Mouse (Mus musculus): ENCODE results near the gene Nfkbia. TPM values are rescaled to one million over a fixed set of nuclear protein-coding genes. Genes with fewer than 3 reads are reported as not detected.

The Nfkbia gene
- polyA plus RNA-seq, 1 experiment from 2014 or later, result 52.9 TPM

- H3K27me3 ChIP-seq, result no peaks in the 10 kb centered on the region
- no peak for ATAC-seq
- H3K9me3 ChIP-seq, result no peaks in the 10 kb centered on the region
- no peak overlapping the region for H3K9ac ChIP-seq (replicated peaks)
- WGBS, result 89% methylated on average over 13 of the region's 13 CpGs
- no peak overlapping the region for H3K4me2 ChIP-seq (replicated peaks)
- H3K4me3 ChIP-seq (replicated peaks), result no peak overlapping the region
- peaks cover 48% of the 10 kb centered on the region for H3K36me3 ChIP-seq
- H3K4me1 ChIP-seq (replicated peaks), result peaks cover 27% of the 10 kb centered on the region
- no peak overlapping the region for H3K27ac ChIP-seq
Measured at GRCm38 (mm10) chr12:55488661-55489447, 3.6 kb downstream of the Nfkbia start.

- 97% methylated on average over 7 of the region's 7 CpGs for WGBS
- peaks cover 48% of the 10 kb centered on the region for H3K36me3 ChIP-seq
- H3K4me2 ChIP-seq (replicated peaks), result no peak overlapping the region
- H3K4me3 ChIP-seq (replicated peaks), result no peak overlapping the region
- no peak for ATAC-seq
- H3K27ac ChIP-seq, result no peak overlapping the region
- peaks cover 21% of the 10 kb centered on the region for H3K4me1 ChIP-seq (replicated peaks)
- no peak overlapping the region for H3K9ac ChIP-seq (replicated peaks)
- H3K9me3 ChIP-seq, result no peaks in the 10 kb centered on the region
- H3K27me3 ChIP-seq, result no peaks in the 10 kb centered on the region
Measured at GRCm38 (mm10) chr12:55487843-55488660, 4.4 kb downstream of the Nfkbia start.

- 84% methylated on average over 18 of the region's 18 CpGs for WGBS
- H3K4me1 ChIP-seq (replicated peaks), result peaks cover 16% of the 10 kb centered on the region
- no peak overlapping the region for H3K9ac ChIP-seq (replicated peaks)
- H3K36me3 ChIP-seq, result peaks cover 48% of the 10 kb centered on the region
- H3K27me3 ChIP-seq, result no peaks in the 10 kb centered on the region
- H3K9me3 ChIP-seq, result no peaks in the 10 kb centered on the region
- H3K4me3 ChIP-seq (replicated peaks), result no peak overlapping the region
- no peak overlapping the region for H3K27ac ChIP-seq
- ATAC-seq, result no peak
- H3K4me2 ChIP-seq (replicated peaks), result no peak overlapping the region
Measured at GRCm38 (mm10) chr12:55486923-55487674, 5.3 kb downstream of the Nfkbia start.

- 92% methylated on average over 6 of the region's 6 CpGs for WGBS
- H3K9ac ChIP-seq (replicated peaks), result no peak overlapping the region
- H3K4me1 ChIP-seq (replicated peaks), result no peaks in the 10 kb centered on the region
- no peaks in the 10 kb centered on the region for H3K27me3 ChIP-seq
- no peak overlapping the region for H3K4me2 ChIP-seq (replicated peaks)
- no peak for ATAC-seq
- no peaks in the 10 kb centered on the region for H3K9me3 ChIP-seq
- no peak overlapping the region for H3K4me3 ChIP-seq (replicated peaks)
- H3K36me3 ChIP-seq, result peaks cover 36% of the 10 kb centered on the region
- H3K27ac ChIP-seq, result no peak overlapping the region
Measured at GRCm38 (mm10) chr12:55484800-55485199, 7.6 kb downstream of the Nfkbia start.

GRCm38 (mm10) chr12:55484079-55484774 lies 8.2 kb downstream of the Nfkbia start:
- H3K27me3 ChIP-seq, result no peaks in the 10 kb centered on the region
- no peak overlapping the region for H3K4me2 ChIP-seq (replicated peaks)
- WGBS, result 74% methylated on average over 10 of the region's 10 CpGs
- no peak overlapping the region for H3K4me3 ChIP-seq (replicated peaks)
- H3K9ac ChIP-seq (replicated peaks), result no peak overlapping the region
- no peak overlapping the region for H3K27ac ChIP-seq
- no peak for ATAC-seq
- H3K4me1 ChIP-seq (replicated peaks), result no peaks in the 10 kb centered on the region
- peaks cover 32% of the 10 kb centered on the region for H3K36me3 ChIP-seq
- no peaks in the 10 kb centered on the region for H3K9me3 ChIP-seq

- peaks cover 26% of the 10 kb centered on the region for H3K36me3 ChIP-seq
- no peak overlapping the region for H3K27ac ChIP-seq
- H3K4me3 ChIP-seq (replicated peaks), result no peak overlapping the region
- no peak overlapping the region for H3K9ac ChIP-seq (replicated peaks)
- H3K9me3 ChIP-seq, result no peaks in the 10 kb centered on the region
- H3K4me1 ChIP-seq (replicated peaks), result no peaks in the 10 kb centered on the region
- 76% methylated on average over 5 of the region's 5 CpGs for WGBS
- H3K27me3 ChIP-seq, result no peaks in the 10 kb centered on the region
- no peak overlapping the region for H3K4me2 ChIP-seq (replicated peaks)
- ATAC-seq, result no peak
Measured at GRCm38 (mm10) chr12:55483591-55483990, 8.9 kb downstream of the Nfkbia start.

GRCm38 (mm10) chr12:55482732-55483131 lies 9.7 kb downstream of the Nfkbia start:
- Histone ChIP-seq H3K9ac (replicated peaks) (no peak overlapping the region), H3K4me3 (replicated peaks) (no peak overlapping the region), H3K9me3 (no peaks in the 10 kb centered on the region), H3K27ac (no peak overlapping the region), H3K4me1 (replicated peaks) (no peaks in the 10 kb centered on the region), H3K36me3 (peaks cover 17% of the 10 kb centered on the region), H3K4me2 (replicated peaks) (no peak overlapping the region), H3K27me3 (no peaks in the 10 kb centered on the region)
- no peak for ATAC-seq
- 82% methylated on average over 10 of the region's 10 CpGs for WGBS

- Histone ChIP-seq H3K4me1 (replicated peaks) (no peaks in the 10 kb centered on the region), H3K4me2 (replicated peaks) (no peak overlapping the region), H3K9ac (replicated peaks) (no peak overlapping the region), H3K36me3 (peaks cover 11% of the 10 kb centered on the region), H3K4me3 (replicated peaks) (no peak overlapping the region), H3K27me3 (no peaks in the 10 kb centered on the region), H3K27ac (no peak overlapping the region), H3K9me3 (no peaks in the 10 kb centered on the region)
- no peak for ATAC-seq
- 87% methylated on average over 4 of the region's 4 CpGs for WGBS
Measured at GRCm38 (mm10) chr12:55481739-55482138, 10.7 kb downstream of the Nfkbia start.

GRCm38 (mm10) chr12:55480471-55481153 lies 11.8 kb downstream of the Nfkbia start:
- no peak for ATAC-seq
- Histone ChIP-seq H3K27ac (no peak overlapping the region), H3K4me2 (replicated peaks) (no peak overlapping the region), H3K4me3 (replicated peaks) (no peak overlapping the region), H3K4me1 (replicated peaks) (no peaks in the 10 kb centered on the region), H3K36me3 (peaks cover 1% of the 10 kb centered on the region), H3K9ac (replicated peaks) (no peak overlapping the region), H3K27me3 (no peaks in the 10 kb centered on the region), H3K9me3 (no peaks in the 10 kb centered on the region)
- WGBS, result 90% methylated on average over 2 of the region's 2 CpGs

- Histone ChIP-seq H3K27ac (no peak overlapping the region), H3K4me3 (replicated peaks) (no peak overlapping the region), H3K9ac (replicated peaks) (no peak overlapping the region), H3K4me2 (replicated peaks) (no peak overlapping the region), H3K4me1 (replicated peaks) (no peaks in the 10 kb centered on the region), H3K36me3 (no peaks in the 10 kb centered on the region), H3K9me3 (no peaks in the 10 kb centered on the region), H3K27me3 (no peaks in the 10 kb centered on the region)
- WGBS, result 83% methylated on average over 3 of the region's 3 CpGs
- no peak for ATAC-seq
Measured at GRCm38 (mm10) chr12:55478901-55479300, 13.5 kb downstream of the Nfkbia start.

- Histone ChIP-seq H3K36me3 (no peaks in the 10 kb centered on the region), H3K4me2 (replicated peaks) (no peak overlapping the region), H3K9ac (replicated peaks) (no peak overlapping the region), H3K4me3 (replicated peaks) (no peak overlapping the region), H3K4me1 (replicated peaks) (peaks cover 6% of the 10 kb centered on the region; the same call in 1 of the 2 replicates), H3K27me3 (0 out of 2 replicates have a peak, but pooled peaks cover 2% of the 10 kb centered on the region), H3K9me3 (no peaks in the 10 kb centered on the region), H3K27ac (no peak overlapping the region)
- 84% methylated on average over 13 of the region's 13 CpGs for WGBS
- ATAC-seq, result no peak
Measured at GRCm38 (mm10) chr12:55474209-55474583, 18.3 kb downstream of the Nfkbia start.

Data from midbrain, embryonic 13.5 days (tissue).